Mouse (Mus musculus): Measurements from ENCODE around the gene Creb5.

DNA sequence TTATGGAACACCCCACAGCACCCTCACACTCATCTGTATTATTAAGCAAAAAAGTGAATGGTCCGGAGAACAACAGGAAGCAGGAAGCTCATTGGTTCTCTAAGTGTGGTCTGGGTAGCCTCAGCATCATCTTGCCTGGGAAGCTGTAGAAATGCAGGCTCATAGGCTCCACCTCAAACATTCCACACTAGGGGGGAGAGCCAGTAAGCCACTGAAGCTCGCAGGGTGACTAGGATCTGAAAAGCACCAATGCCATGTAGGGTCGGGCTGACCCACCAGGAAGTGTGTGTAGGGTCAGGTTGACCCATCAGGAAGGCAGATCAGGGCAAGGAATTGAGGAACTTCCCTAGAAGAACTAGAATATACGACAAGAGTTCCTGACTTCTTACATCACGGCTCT is 420.7 kb downstream of the Creb5 start:
- TF ChIP-seq CTCF (IDR thresholded peaks at IDR 0.05; ENCODE audit: control insufficient read depth, insufficient read depth, insufficient read length) (no peak), MYOG (IDR thresholded peaks at IDR 0.05; ENCODE audit: control insufficient read depth, extremely low read depth, insufficient read length) (no peak), FOSL1 (IDR thresholded peaks at IDR 0.05; ENCODE audit: insufficient read depth, low read length, poor library complexity, severe bottlenecking) (no peak), MAX (IDR thresholded peaks at IDR 0.05) (no peak), MYOD1 (IDR thresholded peaks at IDR 0.05; ENCODE audit: control insufficient read depth, insufficient read length, low read depth) (no peak), USF1 (IDR thresholded peaks at IDR 0.05; ENCODE audit: low read depth) (no peak)
